In genomic region chr17:35697759-35698500, GRCm38 (mm10) we compare ENCODE assay signal across 9 mouse cellular contexts. TPM values are rescaled to one million over a fixed set of nuclear protein-coding genes. Genes with fewer than 3 reads are reported as not detected.
DNase-seq lines count a peak whose midpoint lies in the region; ATAC-seq and TF ChIP-seq lines count a peak whose summit lies in the region.
"Had no signal": no experiment of that assay in that cellular context is flagged by ENCODE, and none has a peak within 500 bp of the region (broad histone marks: within the 10 kb centered on the region; RNA-seq: fewer than 3 reads in every experiment).

No protein-coding gene starts in this region.

- H3K79me2 ChIP-seq in liver, adult 2 months (ENCODE audit: control insufficient read depth, insufficient read depth, low read length) = no peaks in the 10 kb centered on the region

- TF ChIP-seq CTCF in liver, adult 2 months (IDR thresholded peaks at IDR 0.05; ENCODE audit: low read depth, low read length) = no peak

- TF ChIP-seq POLR2A in liver, adult 2 months (IDR thresholded peaks at IDR 0.05; ENCODE audit: extremely low read depth, insufficient read depth, low read length) = no peak

- H3K4me1 ChIP-seq in liver, adult 2 months (ENCODE audit: control insufficient read depth, insufficient read depth, low read length) = no peaks in the 10 kb centered on the region; the same call in 1 of the 2 replicates
- H3K4me1 ChIP-seq in forebrain, embryonic 10.5 days = peaks cover 64% of the 10 kb centered on the region
- peaks cover 53% of the 10 kb centered on the region for H3K4me1 ChIP-seq in limb, embryonic 13.5 days

- DNase-seq in liver, adult 2 months (ENCODE audit: extremely low read depth, low read depth, low spot score) = no peak
- no peak for DNase-seq in liver
- DNase-seq in adrenal gland, postnatal 36 days = peak; percentile 63 to 74
- DNase-seq in forebrain, embryonic 10.5 days (ENCODE audit: extremely low spot score, low spot score) = peak; percentile 72
- DNase-seq in induced T-regulatory cell, adult 2 months (ENCODE audit: low read depth) = peak; percentile 26
- peak; percentile 60 to 75 for DNase-seq in right cerebral cortex, postnatal 10 days (ENCODE audit: low spot score in 2 of 2)

- H3K9ac ChIP-seq in liver, adult 2 months (ENCODE audit: low read depth, low read length) = no peak overlapping the region
- H3K9ac ChIP-seq in limb, embryonic 13.5 days = peak overlapping the region; percentile 62

- ATAC-seq in limb, embryonic 13.5 days (ENCODE audit: low FRiP score, low read depth) = peak; percentile 16; the same call in 1 of the 2 replicates
- ATAC-seq in erythroblast, adult 5-6 weeks (replicated peaks; ENCODE audit: low FRiP score, poor library complexity, severe bottlenecking) = no peak

- H3K36me3 ChIP-seq in liver, adult 2 months (ENCODE audit: control insufficient read depth, insufficient read depth, low read length) = no peaks in the 10 kb centered on the region
- H3K36me3 ChIP-seq in forebrain, embryonic 10.5 days (replicated peaks) = peaks cover 51% of the 10 kb centered on the region
- H3K36me3 ChIP-seq in limb, embryonic 13.5 days = peaks cover 21% of the 10 kb centered on the region

- peaks cover 10% of the 10 kb centered on the region for H3K9me3 ChIP-seq in forebrain, embryonic 10.5 days
- H3K9me3 ChIP-seq in limb, embryonic 13.5 days = peaks cover 4% of the 10 kb centered on the region

- peak overlapping the region; percentile 83 for H3K4me2 ChIP-seq in limb, embryonic 13.5 days (replicated peaks)

- WGBS in liver, adult 2 months = 26% methylated on average over 16 of the region's 16 CpGs
- 1% methylated on average over 16 of the region's 16 CpGs for WGBS in forebrain, embryonic 10.5 days
- WGBS in limb, embryonic 13.5 days = 9% methylated on average over 16 of the region's 16 CpGs

- H3K4me3 ChIP-seq in liver, adult 2 months (ENCODE audit: insufficient read depth, low read depth, low read length) = peak overlapping the region; percentile 21; the same call in 1 of the 2 replicates
- peak overlapping the region; percentile 64 for H3K4me3 ChIP-seq in forebrain, embryonic 10.5 days
- H3K4me3 ChIP-seq in limb, embryonic 13.5 days = peak overlapping the region; percentile 68

- no peak overlapping the region for H3K27ac ChIP-seq in liver, adult 2 months (replicated peaks; ENCODE audit: insufficient read depth, low read depth, low read length)
- peak overlapping the region; percentile 99 for H3K27ac ChIP-seq in forebrain, embryonic 10.5 days
- H3K27ac ChIP-seq in limb, embryonic 13.5 days = peak overlapping the region; percentile 67
- H3K27ac ChIP-seq: macrophage had no signal

- peaks cover 5% of the 10 kb centered on the region for H3K27me3 ChIP-seq in liver, adult 2 months (ENCODE audit: control insufficient read depth, insufficient read depth, low read length)
- H3K27me3 ChIP-seq in forebrain, embryonic 10.5 days (ENCODE audit: poor library complexity, severe bottlenecking) = peaks cover 50% of the 10 kb centered on the region
- H3K27me3 ChIP-seq in limb, embryonic 13.5 days = peaks cover 11% of the 10 kb centered on the region

RNA-seq across cellular contexts. Expression of gene Ddr1, which starts 6.5 kb away (rescaled TPM):
- total RNA-seq in liver, adult 2 months (2014; rRNA removed) = 0.55 and 1.4 TPM in 2 replicates
- polyA plus RNA-seq in liver, adult 2 months (2012; rRNA removed) = 0.98 and 1.5 TPM in 2 replicates
- 10 to 100 TPM; 43.4 to 48.8 TPM for total RNA-seq in adrenal gland, postnatal 36 days (2021)
- 105 and 112 TPM in 2 replicates for polyA plus RNA-seq in forebrain, embryonic 10.5 days (2016; fragmentation: Nextera tagmentation; extraction: Ambion mirVana)
- 47.1 and 57.9 TPM in 2 replicates for polyA plus RNA-seq in limb, embryonic 13.5 days (2015; fragmentation: Nextera tagmentation; extraction: Ambion mirVana)
- 0.21 TPM in 1 of 2 replicates, not detected in the other for total RNA-seq in erythroblast, adult 5-6 weeks (2015; ENCODE audit: low replicate concordance)
- not detected in 2 replicates for total RNA-seq in erythroblast, adult 5-6 weeks (2017; ENCODE audit: low replicate concordance)

RNA-seq across cellular contexts. Expression of gene Gtf2h4, which starts 24.4 kb away (rescaled TPM):
- total RNA-seq in liver, adult 2 months (2014; rRNA removed) = 16.4 and 17.4 TPM in 2 replicates
- 24.8 and 29.8 TPM in 2 replicates for polyA plus RNA-seq in liver, adult 2 months (2012; rRNA removed)
- total RNA-seq in adrenal gland, postnatal 36 days (2021) = 10 to 100 TPM; 20.2 to 23.3 TPM
- 59.3 and 62.3 TPM in 2 replicates for polyA plus RNA-seq in forebrain, embryonic 10.5 days (2016; fragmentation: Nextera tagmentation; extraction: Ambion mirVana)
- polyA plus RNA-seq in limb, embryonic 13.5 days (2015; fragmentation: Nextera tagmentation; extraction: Ambion mirVana) = 45.3 and 48.0 TPM in 2 replicates
- 3.3 and 5.6 TPM in 2 replicates for total RNA-seq in erythroblast, adult 5-6 weeks (2015; ENCODE audit: low replicate concordance)
- total RNA-seq in erythroblast, adult 5-6 weeks (2017; ENCODE audit: low replicate concordance) = 2.6 and 9.8 TPM in 2 replicates

RNA-seq across cellular contexts. Expression of gene Vars2, which starts 30.5 kb away (rescaled TPM):
- total RNA-seq in liver, adult 2 months (2014; rRNA removed) = 6.6 and 11.1 TPM in 2 replicates
- polyA plus RNA-seq in liver, adult 2 months (2012; rRNA removed) = 22.6 and 29.6 TPM in 2 replicates
- total RNA-seq in adrenal gland, postnatal 36 days (2021) = 10 to 100 TPM; 30.8 to 40.0 TPM
- polyA plus RNA-seq in forebrain, embryonic 10.5 days (2016; fragmentation: Nextera tagmentation; extraction: Ambion mirVana) = 19.3 and 20.2 TPM in 2 replicates
- 17.8 and 21.0 TPM in 2 replicates for polyA plus RNA-seq in limb, embryonic 13.5 days (2015; fragmentation: Nextera tagmentation; extraction: Ambion mirVana)
- total RNA-seq in erythroblast, adult 5-6 weeks (2015; ENCODE audit: low replicate concordance) = 1.9 and 2.9 TPM in 2 replicates
- total RNA-seq in erythroblast, adult 5-6 weeks (2017; ENCODE audit: low replicate concordance) = 2.1 and 11.0 TPM in 2 replicates

RNA-seq across cellular contexts. Expression of gene Mucl3, which starts 54.4 kb away (rescaled TPM):
- total RNA-seq in liver, adult 2 months (2014; rRNA removed) = not detected in 2 replicates
- not detected in 2 replicates for polyA plus RNA-seq in liver, adult 2 months (2012; rRNA removed)
- not detected for total RNA-seq in adrenal gland, postnatal 36 days (2021)
- 0.12 and 0.14 TPM in 2 replicates for polyA plus RNA-seq in forebrain, embryonic 10.5 days (2016; fragmentation: Nextera tagmentation; extraction: Ambion mirVana)
- 0.11 and 0.24 TPM in 2 replicates for polyA plus RNA-seq in limb, embryonic 13.5 days (2015; fragmentation: Nextera tagmentation; extraction: Ambion mirVana)
- not detected in 2 replicates for total RNA-seq in erythroblast, adult 5-6 weeks (2015; ENCODE audit: low replicate concordance)
- total RNA-seq in erythroblast, adult 5-6 weeks (2017; ENCODE audit: low replicate concordance) = 0.17 TPM in 1 of 2 replicates, not detected in the other
- polyA plus RNA-seq: macrophage had no signal

Comparison
In these comparisons a context has a peak if more than half of its experiments do, and no peak if none do; other contexts are left out.
1. DNase-seq: peak in adrenal gland, postnatal 36 days (2 of 2), forebrain, embryonic 10.5 days (single experiment), induced T-regulatory cell, adult 2 months (single experiment) and right cerebral cortex, postnatal 10 days (2 of 2); none in liver, adult 2 months (single experiment) and liver (single experiment).
2. RNA of gene Ddr1, which starts 6.5 kb away (total RNA-seq): 43.4 to 48.8 TPM in adrenal gland, postnatal 36 days; 0.55 to 1.4 TPM in liver, adult 2 months and 0.21 TPM in erythroblast, adult 5-6 weeks; every median in the first group is over 10 times any median in the second.
3. Peak in every context shown above with its lines, with median percentiles within 50 percentile points of each other: H3K4me3 ChIP-seq.